Mouse (Mus musculus): ENCODE measurements around the gene Olfr641.

DNA sequence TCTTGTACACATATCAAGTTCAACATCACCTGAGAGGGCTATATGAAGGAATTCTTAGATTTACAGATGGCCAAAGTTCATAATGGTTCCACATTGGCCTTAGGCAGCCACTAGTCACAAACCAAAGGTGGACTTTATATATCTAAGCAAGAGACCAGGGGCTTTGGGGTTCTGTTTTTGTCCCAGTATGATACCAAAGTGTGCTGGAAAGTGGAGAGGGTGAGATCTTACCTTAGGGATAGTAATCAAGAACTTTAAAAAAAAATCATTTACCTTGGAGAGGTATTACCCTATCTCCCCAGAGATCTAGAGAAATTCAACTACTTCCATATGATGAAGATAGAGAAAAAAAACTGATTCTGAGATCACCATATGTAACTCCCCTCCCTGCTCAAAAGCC lies 18.0 kb upstream of the Olfr641 start, which contains the start of gene Olfr639:
- TF ChIP-seq CTCF (conservative IDR thresholded peaks at IDR 0.05 in 1 of 2, IDR thresholded peaks at IDR 0.05 in 1 of 2; ENCODE audit: low read depth in 2 of 2, low read length in 2 of 2) (no peak), ELF1 (IDR thresholded peaks at IDR 0.05; ENCODE audit: low read depth, low read length) (no peak), POLR2A (IDR thresholded peaks at IDR 0.05; ENCODE audit: low read depth, low read length) (no peak), ZMIZ1 (IDR thresholded peaks at IDR 0.05; ENCODE audit: low read depth, low read length) (no peak), BHLHE40 (IDR thresholded peaks at IDR 0.05; ENCODE audit: low read depth, low read length) (no peak)
